Mouse (Mus musculus) kidney, postnatal 0 days (tissue): ENCODE data around the gene Anxa6. TPM values are rescaled to one million over a fixed set of nuclear protein-coding genes. Genes with fewer than 3 reads are reported as not detected.
A peak's percentile ranks its signal among the peaks of the same experiment; 100 is the strongest.
"Not testable (repeated sequence)": the region's sequence is repeated elsewhere in the genome, so short reads cannot be mapped to it uniquely, and the experiment has no call there.

ENCODE experiments used
- ATAC-seq: fragments of 200-750 bp; cut with Nextera tagmentation; replicated peaks from 2 replicates; pipeline ENCODE4 v1.8.0; 2017; ENCODE audit warnings: low read depth, moderate number of reproducible peaks, moderate TSS enrichment, moderate library complexity; ENCODE audit not compliant: low FRiP score
- DNase-seq: peaks from one replicate; pipeline ENCODE4 v3.0.0-alpha.2; 2016; ENCODE audit warnings: low spot score
- H3K27ac ChIP-seq: fragments of 300-500 bp; sonication (generic); 2 replicates; pipeline ENCODE4 v1.5.1; 2014; ENCODE audit warnings: mild to moderate bottlenecking
- H3K27me3 ChIP-seq: fragments of 300-500 bp; sonication (generic); 2 replicates; pipeline ENCODE4 v1.6.1; 2014; ENCODE audit warnings: low read length, mixed read lengths; ENCODE audit not compliant: insufficient read depth
- H3K36me3 ChIP-seq: fragments of 300-500 bp; sonication (generic); 2 replicates; pipeline ENCODE4 v1.6.1; 2014; ENCODE audit warnings: low read length, mixed read lengths; ENCODE audit not compliant: insufficient read depth
- H3K4me1 ChIP-seq: fragments of 300-500 bp; sonication (generic); replicated peaks from 2 replicates; pipeline ENCODE4 v1.6.1; 2014; ENCODE audit warnings: antibody characterized with exemption, low read length, mixed read lengths; ENCODE audit not compliant: insufficient read depth
- H3K4me2 ChIP-seq: fragments of 300-500 bp; sonication (generic); 2 replicates; pipeline ENCODE4 v1.6.1; 2014; ENCODE audit warnings: mild to moderate bottlenecking, low read length, moderate library complexity, mixed read lengths
- H3K4me3 ChIP-seq: fragments of 300-500 bp; sonication (generic); replicated peaks from 2 replicates; pipeline ENCODE4 v1.5.1; 2014; ENCODE audit warnings: low read depth, low read length
- H3K9ac ChIP-seq: fragments of 300-500 bp; sonication (generic); 2 replicates; pipeline ENCODE4 v1.6.1; 2014; ENCODE audit warnings: low read depth, low read length
- H3K9me3 ChIP-seq: fragments of 300-500 bp; sonication (generic); replicated peaks from 2 replicates; pipeline ENCODE4 v1.6.1; 2016; ENCODE audit warnings: low read length, inconsistent platforms, mixed read lengths
- CTCF ChIP-seq: IDR thresholded peaks from 2 replicates; pipeline ENCODE4 v1.5.1; 2016; ENCODE audit warnings: antibody characterized with exemption, low read depth, mild to moderate bottlenecking, moderate library complexity
- WGBS: fragments of 180-500 bp; shearing (Covaris S2); extraction: QIAGEN DNeasy Blood & Tissue Kit; methylation state at CpG from one replicate; pipeline ENCODE4 v1.1.7; 2014; 5-methylcytosine and 5-hydroxymethylcytosine counted together
- polyA plus RNA-seq: library from polyadenylated mRNA; unstranded; fragments of >200 nt; fragmentation: Nextera tagmentation; extraction: Ambion mirVana; gene quantifications from 2 replicates; pipeline ENCODE4 v1.2.1, GENCODE M21; 2015

Anxa6 gene
- polyA plus RNA-seq, 1 experiment from 2014 or later = 146 TPM

DNA sequence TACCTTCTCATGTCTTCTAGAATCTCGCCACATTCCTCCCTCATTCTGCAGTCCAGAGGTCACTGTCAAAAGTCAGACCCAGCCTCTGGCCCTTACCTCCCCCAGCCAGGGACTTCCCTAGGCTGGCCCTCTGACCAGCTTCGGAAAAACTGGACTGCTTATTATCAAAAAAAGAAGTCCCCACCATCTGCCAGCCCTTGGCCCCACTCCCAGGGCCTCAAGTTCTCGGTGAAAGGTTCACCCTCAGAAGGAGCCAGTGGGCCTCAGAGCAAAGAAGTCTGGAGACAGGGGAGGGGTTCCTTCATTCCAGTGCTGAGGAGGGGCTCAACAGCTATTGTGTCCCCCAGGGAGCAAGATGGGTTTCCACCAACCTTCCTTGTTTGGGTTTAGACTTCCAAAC is 71.3 kb downstream of the Anxa6 start:
- WGBS = 64% methylated on average over 3 of the region's 3 CpGs
- no peak overlapping the region for H3K27ac ChIP-seq
- H3K4me3 ChIP-seq = no peak overlapping the region
- peak overlapping the region; percentile 11; the same call in 1 of the 2 replicates for H3K4me2 ChIP-seq
- H3K4me1 ChIP-seq = no peaks in the 10 kb centered on the region
- DNase-seq = no peak
- TF ChIP-seq CTCF = no peak
- H3K27me3 ChIP-seq = no peaks in the 10 kb centered on the region
- ATAC-seq = no peak
- no peak overlapping the region for H3K9ac ChIP-seq
- no peaks in the 10 kb centered on the region for H3K36me3 ChIP-seq
- H3K9me3 ChIP-seq = no peaks in the 10 kb centered on the region

- 0 out of 2 replicates have a peak overlapping the region, but pooled peaks have one; percentile 1 for H3K4me2 ChIP-seq
- no peaks in the 10 kb centered on the region for H3K9me3 ChIP-seq
- H3K36me3 ChIP-seq = no peaks in the 10 kb centered on the region
- no peak overlapping the region for H3K9ac ChIP-seq
- no peak for TF ChIP-seq CTCF
- DNase-seq = no peak
- ATAC-seq = no peak
- no peak overlapping the region for H3K4me3 ChIP-seq
- no peaks in the 10 kb centered on the region for H3K4me1 ChIP-seq
- no peaks in the 10 kb centered on the region for H3K27me3 ChIP-seq
- H3K27ac ChIP-seq = no peak overlapping the region
- WGBS = 58% methylated on average over 6 of the region's 6 CpGs
These were observed 71.9 kb downstream of the Anxa6 start for GRCm38 (mm10) chr11:54961164-54961850.

DNA sequence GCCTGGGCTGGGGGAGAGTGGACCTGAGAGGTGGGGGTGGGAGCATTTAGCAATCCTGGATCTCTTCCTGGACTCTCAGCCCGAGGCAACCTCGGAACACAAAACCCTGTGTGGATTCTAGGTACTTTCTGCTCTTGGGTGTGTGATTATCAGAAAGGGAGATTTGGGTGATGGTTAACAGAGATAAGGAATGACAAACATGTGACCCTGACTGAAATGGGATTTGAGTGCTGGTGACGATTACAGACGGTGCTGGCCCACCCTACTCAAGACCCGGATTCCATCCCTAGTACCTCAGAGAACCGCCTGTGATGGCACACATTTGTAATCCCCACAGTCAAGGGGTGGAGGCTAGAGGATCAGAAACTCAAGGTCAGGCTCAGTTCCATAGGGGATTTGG is 73.0 kb downstream of the Anxa6 start:
- H3K27me3 ChIP-seq = no peaks in the 10 kb centered on the region
- WGBS = 86% methylated on average over 6 of the region's 6 CpGs
- no peaks in the 10 kb centered on the region for H3K9me3 ChIP-seq
- no peak overlapping the region for H3K9ac ChIP-seq
- no peak overlapping the region for H3K4me2 ChIP-seq
- TF ChIP-seq CTCF = no peak
- H3K36me3 ChIP-seq = no peaks in the 10 kb centered on the region
- ATAC-seq = no peak
- H3K4me3 ChIP-seq = no peak overlapping the region
- no peak overlapping the region for H3K27ac ChIP-seq
- no peak for DNase-seq
- no peaks in the 10 kb centered on the region for H3K4me1 ChIP-seq

- 0 out of 2 replicates have a peak, but pooled peaks cover 12% of the 10 kb centered on the region for H3K4me1 ChIP-seq
- WGBS = 45% methylated on average over 3 of the region's 3 CpGs
- H3K27ac ChIP-seq = no peak overlapping the region
These were observed 74.6 kb downstream of the Anxa6 start for GRCm38 (mm10) chr11:54958571-54959073.

GRCm38 (mm10) chr11:54957708-54958107 is 75.5 kb downstream of the Anxa6 start:
- 86% methylated on average over 3 of the region's 3 CpGs for WGBS
- not testable (repeated sequence) for H3K4me3 ChIP-seq, DNase-seq, H3K9ac ChIP-seq, H3K4me2 ChIP-seq, H3K9me3 ChIP-seq, H3K36me3 ChIP-seq, ATAC-seq, H3K27me3 ChIP-seq, H3K27ac ChIP-seq
- H3K4me1 ChIP-seq = peaks cover 12% of the 10 kb centered on the region; the same call in 1 of the 2 replicates

More at GRCm38 (mm10) chr11:54958571-54959073, 74.6 kb downstream of the Anxa6 start:
- DNase-seq (no peak), ATAC-seq (no peak)
- Histone ChIP-seq H3K36me3 (no peaks in the 10 kb centered on the region), H3K9ac (no peak overlapping the region), H3K9me3 (no peaks in the 10 kb centered on the region), H3K4me2 (no peak overlapping the region), H3K27me3 (no peaks in the 10 kb centered on the region), H3K4me3 (no peak overlapping the region)
- TF ChIP-seq CTCF = no peak

- peaks cover 12% of the 10 kb centered on the region; the same call in 1 of the 2 replicates for H3K4me1 ChIP-seq
- no peak overlapping the region for H3K4me2 ChIP-seq
- DNase-seq (no peak), ATAC-seq (no peak)
- no peak for TF ChIP-seq CTCF
- no peak overlapping the region for H3K9ac ChIP-seq
- no peaks in the 10 kb centered on the region for H3K9me3 ChIP-seq
- H3K27ac ChIP-seq = no peak overlapping the region
- H3K27me3 ChIP-seq = no peaks in the 10 kb centered on the region
- no peak overlapping the region for H3K4me3 ChIP-seq
- WGBS = 70% methylated on average over 7 of the region's 7 CpGs
- H3K36me3 ChIP-seq = no peaks in the 10 kb centered on the region
These were observed 76.3 kb downstream of the Anxa6 start for GRCm38 (mm10) chr11:54956912-54957311.
